Mouse (Mus musculus) MN1 (cell line): ENCODE data around the gene Nanog.
A peak's percentile ranks its signal among the peaks of the same experiment; 100 is the strongest.
"Not testable (repeated sequence)": the region's sequence is repeated elsewhere in the genome, so short reads cannot be mapped to it uniquely, and the experiment has no call there.

ENCODE experiments used
- DNase-seq: peaks from one replicate; pipeline ENCODE4 v3.0.0-alpha.2; 2016; ENCODE audit warnings: low spot score

The Nanog gene

DNA sequence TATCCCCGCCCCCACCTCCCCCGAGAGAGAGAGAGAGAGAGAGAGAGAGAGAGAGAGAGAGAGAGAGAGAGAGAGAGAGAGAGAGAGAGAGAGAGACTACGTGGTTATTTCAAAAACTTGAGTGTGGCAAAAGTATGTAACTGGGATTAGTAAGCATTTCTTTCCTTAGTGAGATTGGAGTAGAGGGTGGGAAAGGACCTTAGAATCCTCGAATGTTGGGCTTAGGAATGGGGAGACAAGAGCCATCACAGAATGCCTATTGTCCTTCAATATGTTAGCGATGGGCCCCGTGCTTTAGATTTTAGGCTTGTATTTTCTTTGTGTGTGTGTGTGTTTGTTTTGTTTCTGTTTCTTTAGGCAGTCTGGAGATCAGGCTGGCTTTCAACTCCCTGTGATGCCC, 4.0 kb upstream of the Nanog start:
- no peak for DNase-seq

DNA sequence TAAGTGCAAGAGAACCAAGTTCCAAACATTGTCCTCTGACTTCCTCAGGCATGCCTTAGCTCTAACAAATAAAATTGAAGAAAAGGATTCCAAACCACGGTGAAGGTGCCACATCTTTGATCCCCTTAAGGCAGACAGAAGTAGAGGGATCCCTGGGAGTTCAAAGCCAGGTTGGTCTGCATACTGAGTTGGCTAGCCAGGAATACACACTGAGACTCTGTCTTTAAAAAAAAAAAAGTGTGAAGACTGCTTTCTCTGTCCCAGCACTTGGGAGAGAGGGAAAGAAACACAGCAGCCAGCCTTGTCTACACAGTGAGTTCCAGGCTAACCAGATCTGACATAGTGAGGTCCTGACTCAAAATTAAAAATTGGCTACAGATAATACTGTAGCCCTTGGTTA, 3.6 kb upstream of the Nanog start:
- no peak for DNase-seq

DNA sequence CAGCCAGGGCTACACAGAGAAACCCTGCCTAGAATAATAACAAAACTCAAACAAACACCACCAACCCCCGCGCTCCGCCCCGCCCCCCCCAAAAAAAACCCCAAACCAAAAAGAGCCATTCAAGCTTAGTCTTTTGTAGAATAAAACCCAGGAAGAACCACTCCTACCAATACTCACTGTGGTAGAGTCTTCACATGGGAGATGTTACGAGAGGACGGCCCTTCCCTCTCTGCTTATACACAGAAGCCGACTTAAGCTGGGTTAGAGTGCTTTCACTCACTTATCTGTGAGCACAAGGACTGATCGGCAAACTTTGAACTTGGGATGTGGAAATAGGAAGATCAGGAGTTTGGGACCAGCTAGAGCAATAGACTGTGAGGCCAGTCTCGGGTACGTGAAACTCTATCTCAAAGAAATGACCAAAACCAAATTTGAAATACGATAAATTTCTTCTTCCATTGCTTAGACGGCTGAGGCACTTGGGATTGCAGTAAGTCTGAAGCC, 900 bp upstream of the Nanog start:
- no peak for DNase-seq

DNA sequence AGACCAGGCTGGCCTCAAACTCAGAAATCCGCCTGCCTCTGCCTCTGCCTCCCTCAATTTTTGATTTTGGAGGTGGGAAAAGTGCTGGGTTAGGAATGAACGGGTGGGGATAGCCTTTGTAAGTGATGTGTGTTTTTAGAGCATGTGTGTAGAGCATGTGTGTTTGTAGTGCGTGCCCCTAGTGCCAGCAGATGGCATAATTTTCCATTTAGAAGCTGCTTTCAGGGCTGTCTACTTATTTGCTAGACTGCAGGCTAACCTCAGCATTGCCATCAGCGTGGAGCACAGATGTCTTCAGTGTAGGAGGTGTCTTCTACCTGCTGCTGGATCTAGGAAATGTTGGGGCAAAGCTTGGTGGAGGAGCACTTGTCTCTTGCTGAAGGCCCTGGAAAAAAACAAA, 1.5 kb downstream of the Nanog start:
- DNase-seq = no peak

DNA sequence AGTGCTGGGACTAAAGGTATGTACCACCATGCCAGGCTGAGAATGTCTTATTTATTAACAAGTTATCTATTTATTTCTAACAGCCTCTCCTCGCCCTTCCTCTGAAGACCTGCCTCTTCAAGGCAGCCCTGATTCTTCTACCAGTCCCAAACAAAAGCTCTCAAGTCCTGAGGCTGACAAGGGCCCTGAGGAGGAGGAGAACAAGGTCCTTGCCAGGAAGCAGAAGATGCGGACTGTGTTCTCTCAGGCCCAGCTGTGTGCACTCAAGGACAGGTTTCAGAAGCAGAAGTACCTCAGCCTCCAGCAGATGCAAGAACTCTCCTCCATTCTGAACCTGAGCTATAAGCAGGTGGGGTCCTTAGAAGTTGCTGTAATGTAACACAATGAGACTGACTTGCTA, 4.2 kb downstream of the Nanog start:
- DNase-seq = no peak

DNA sequence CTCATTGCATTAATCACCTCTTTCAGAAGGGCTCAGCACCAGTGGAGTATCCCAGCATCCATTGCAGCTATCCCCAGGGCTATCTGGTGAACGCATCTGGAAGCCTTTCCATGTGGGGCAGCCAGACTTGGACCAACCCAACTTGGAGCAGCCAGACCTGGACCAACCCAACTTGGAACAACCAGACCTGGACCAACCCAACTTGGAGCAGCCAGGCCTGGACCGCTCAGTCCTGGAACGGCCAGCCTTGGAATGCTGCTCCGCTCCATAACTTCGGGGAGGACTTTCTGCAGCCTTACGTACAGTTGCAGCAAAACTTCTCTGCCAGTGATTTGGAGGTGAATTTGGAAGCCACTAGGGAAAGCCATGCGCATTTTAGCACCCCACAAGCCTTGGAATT, 5.8 kb downstream of the Nanog start:
- DNase-seq = not testable (repeated sequence)

DNA sequence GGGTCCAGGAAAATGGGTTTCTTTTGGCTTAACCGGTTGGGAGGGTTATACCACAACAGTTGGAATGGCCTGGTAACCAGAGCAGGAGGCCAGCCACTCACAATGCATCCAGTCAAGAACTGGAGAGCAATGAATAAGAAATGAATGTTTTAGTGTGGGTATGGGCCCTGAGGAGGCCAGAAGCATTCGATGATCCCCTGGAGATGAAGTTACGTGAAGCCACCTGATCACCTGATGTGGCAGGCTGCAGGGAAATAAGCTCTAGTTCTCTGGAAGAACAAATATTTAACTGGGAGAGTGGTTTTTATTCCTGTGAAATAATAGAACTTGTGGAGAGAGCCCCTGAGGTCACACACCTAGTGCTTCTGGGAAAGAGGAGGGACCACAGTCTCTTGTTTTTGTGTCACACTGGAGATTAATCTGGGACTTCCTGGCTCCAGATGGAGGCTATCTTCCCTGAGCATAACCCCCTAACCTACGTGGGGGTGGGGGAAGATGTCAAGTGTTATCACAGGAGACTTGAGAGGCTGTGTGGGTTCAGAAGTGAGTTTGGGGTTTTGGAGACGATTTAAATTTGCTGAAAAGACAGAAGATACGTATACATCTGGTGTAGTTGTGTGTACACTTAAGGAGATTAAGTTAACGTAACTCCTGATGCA, 7.5 kb downstream of the Nanog start:
- DNase-seq = no peak

DNA sequence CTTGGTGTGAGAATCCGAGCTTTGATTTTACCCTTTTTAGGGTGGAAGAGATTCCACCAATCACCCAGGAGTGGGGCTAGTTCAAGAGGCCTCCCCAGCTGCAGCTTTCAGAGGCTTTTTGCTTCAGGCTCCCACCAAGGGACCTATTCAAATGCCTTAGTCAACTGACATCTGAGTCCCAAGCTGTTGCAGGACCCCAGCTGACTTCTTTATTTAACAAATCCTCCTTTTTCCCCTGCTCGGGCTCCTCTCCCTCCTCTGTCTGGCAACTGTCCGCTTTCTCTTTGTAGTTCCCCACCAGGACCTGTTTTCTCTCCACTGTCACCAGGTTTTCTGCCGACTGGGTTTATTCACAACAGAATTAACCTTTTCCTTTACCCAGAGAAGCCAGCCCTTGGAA, 8.6 kb downstream of the Nanog start:
- DNase-seq = no peak

DNA sequence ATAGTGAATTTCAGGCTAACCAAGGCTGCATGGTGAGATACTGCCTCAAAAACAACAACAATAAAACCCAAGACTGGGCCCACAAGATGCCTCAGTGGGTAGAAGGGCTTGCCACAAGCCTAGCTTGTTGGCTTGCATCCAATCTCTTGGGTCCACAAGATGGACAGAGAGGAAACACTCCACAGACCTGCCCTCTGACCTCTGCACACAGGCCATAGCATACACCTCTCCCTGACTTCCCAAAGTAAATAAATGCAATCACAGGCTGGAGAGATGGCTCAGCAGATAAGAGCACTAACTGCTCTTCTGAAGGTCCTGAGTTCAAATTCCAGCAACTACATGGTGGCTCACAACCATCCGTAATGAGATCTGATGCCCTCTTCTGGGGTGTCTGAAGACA, 10.9 kb downstream of the Nanog start:
- not testable (repeated sequence) for DNase-seq

DNA sequence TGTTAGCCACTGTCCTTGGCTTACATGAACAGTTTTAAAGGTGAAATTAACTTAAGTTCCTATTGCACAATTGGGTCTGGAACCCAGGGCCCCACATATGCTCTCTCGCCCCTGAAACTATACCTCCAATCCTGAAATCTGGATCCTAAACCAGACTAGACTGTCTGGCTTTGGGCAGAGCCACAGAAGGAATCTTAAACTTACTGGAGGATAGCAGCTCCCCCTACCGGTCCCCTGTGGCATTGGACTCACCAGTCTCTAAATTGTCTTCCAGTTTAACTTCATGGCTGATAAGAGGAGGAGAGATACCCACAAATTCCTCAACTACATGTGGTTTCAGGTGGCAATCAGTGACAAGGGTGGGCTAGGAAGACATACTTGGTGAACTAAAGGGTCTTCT, 12.7 kb downstream of the Nanog start:
- DNase-seq = peak; percentile 60

DNA sequence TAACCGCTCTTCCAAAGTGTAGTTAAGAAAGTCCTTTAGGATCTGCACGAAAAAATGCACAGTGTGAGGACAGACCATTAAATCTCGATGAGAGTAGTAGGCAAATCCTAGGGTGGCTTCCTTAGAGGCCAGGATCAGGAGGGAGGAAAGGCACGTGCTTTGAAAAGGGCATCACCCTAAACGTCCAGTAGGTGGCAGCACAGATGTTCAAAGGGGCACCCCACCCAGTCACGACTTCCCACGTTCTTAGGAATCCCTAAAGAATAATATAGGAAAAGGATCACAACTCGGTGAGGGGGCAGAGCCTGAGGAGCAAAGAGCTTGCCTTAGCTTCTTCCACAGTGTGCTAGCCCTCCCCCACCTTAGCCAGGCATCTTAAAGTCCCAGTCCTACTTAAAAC, 32.7 kb downstream of the Nanog start:
- peak; percentile 85 for DNase-seq

DNA sequence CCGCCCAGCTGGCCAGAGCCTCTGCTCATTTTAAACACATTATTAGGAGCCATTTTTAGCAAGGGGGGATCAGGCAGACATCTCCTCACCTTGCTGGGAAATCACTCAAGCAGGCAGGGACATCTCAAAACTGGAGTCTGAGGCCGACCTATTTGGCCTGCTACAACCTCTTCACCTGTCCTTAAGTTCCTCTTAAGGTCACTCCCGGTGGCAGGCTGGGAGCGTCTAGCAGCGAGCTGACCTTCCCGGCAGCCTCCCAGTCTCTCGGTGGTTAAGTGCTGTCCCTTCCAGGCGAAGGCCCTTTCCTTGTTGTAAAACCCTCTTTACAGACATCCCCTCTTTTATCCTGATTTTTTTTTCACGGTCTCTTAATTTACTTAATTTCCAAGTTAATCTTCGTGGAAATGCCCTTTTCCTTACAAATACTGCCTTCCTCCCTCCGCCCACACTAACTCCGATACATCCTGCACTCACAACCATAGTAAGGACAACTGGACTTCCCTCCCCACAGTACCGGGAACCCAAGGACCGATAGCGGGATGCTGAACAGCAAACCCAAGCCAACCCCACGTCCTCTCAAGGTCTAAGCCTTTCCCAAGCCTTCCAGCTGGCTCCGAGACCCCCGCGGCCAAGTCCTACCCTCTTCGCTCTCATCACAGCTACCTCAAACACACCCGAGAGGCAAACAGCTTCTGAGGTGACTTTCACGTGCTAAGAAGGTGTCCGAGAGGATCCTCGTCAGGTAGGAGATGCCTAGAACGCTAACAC, 34.4 kb downstream of the Nanog start:
- no peak for DNase-seq

DNA sequence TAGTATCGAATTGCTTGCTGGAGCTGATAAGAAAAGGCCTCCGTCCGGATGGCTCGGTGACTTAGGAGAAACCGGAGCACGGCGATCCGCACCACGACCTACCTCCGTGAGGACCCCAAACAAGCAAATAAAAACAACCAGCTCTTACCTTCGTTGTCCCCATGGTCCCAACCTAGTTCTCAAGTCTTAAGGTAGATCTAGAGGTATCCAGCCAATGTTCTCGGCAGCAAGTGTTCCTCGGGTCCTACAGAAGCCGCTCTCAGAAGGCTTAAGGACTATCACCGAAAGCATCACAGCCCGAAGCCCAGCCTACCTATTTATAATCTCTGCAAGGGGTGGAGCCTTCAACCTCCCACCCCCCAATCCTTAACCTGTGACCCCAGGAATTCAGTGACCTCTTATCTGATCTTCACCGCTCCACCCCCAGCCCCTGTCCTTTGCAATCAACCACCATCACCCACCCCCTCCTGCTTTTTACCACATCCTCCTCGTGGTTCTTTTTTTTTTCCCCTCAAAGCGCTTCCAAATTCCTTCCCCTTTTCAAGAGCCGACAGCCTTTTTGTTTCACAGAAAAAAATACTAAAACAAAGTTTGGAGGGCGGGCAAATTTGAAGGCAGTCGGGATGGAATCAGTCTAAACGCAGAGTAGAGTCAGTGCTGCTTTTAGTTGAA, 35.1 kb downstream of the Nanog start:
- peak; percentile 74 for DNase-seq

DNA sequence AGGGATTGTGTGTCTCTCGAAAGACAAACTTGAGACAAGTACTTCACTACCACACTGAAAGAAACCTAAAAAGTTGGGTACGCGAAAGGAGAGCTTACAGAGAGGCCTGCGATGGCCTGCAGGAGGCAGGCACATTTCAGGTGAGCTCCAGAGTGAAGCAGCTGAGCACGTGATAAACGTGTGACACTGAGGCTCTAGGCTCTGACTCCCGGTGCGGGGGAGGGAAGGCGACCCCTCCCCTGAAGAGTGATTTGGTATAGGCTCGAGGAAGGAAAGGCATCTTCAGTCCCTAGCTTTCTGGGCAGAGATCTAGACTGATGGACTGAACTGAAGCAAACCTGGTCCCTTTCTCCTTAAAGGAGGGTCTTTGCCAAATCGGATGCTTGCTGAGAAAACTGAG, 36.1 kb downstream of the Nanog start:
- DNase-seq = no peak

DNA sequence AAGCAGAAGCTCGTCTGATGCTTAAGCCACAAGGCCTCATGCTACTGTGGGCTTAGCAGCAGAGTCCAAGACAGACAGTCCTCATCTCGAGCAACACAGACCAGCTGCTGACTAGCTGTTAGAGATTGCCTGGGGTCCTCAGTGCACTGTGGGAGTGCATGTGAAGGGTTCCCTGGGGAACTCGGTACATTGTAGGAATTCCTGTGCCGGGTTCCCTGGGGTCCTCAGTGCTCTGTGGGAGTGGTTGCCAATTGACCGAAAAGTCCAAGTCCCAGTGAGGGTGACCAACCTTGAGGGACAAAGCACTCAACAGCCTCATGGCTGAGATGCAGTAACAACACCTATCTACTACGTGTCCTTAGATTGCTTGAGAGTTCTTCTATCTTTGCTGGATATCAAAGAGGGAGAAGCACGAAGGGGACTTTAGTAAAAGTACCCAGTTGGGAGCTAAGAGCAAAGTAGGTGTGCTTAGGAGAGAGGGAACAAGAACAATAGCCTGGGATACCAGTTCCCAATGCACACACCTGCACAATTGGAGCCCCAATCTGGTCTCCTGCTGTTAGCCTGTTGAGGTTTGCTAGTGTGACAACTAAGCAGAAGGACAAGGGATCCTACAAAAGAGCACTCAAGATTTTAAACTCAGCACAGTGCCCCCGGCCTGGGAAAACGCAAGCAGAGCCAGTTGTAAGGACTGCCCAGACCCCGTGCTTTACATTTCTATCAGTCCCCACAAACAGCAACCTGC, 37.4 kb downstream of the Nanog start:
- DNase-seq = no peak

DNA sequence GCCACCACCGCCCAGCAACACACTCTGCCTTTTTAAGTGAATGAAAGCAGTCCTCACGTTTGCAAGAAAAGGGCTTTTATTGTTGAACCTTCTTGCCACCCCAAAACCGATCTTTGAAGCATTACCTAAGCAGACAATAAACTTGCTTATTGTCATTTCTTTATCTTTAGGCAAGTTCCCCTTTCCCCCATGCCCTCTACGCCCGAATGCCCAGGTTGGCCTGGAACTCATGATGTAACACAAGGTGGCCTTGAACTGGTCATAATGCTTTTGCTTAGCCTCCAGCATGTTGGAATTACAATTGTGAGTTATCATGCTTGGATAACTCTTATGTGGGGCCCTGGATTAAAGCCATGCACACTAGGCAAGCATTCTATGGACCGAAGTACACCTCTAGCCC, 43.3 kb downstream of the Nanog start:
- DNase-seq = no peak

DNA sequence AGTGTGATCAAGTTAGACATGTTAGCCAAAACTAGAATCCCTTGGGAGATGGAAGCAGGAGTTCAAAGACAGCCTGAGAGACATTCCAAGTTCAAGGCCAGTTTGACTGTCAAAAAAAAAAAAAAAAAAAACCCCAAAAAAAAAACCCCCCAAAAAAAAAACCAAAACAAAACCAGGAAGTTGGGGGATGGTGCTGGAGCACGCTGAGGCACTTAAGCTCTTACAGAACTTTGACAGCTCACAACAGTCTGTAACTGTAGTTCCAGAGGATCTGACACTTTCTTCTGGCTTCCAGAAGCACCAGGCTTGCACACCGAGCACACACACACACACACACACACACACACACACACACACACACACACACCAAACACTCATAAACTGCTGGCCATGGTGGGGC, 48.6 kb downstream of the Nanog start:
- DNase-seq = no peak

DNA sequence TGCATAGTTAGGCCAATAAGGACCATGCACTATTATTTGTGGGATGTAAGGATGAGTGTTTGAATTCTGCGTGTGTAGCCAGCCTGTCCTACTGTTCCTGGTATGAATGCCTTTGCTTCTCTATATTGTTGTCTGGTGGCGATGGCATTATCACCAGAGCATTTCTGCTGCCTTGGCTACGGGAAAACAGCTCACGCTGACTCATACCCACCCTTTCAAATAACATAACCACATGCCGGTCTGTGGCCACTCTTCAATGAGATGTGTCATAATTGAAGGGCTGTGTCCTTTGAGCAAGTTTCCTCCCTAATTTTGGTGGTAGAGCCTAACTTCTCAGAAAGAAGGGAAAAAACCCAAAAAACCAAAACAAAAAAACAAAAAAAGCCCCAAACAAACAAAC, 51.4 kb downstream of the Nanog start:
- peak; percentile 73 for DNase-seq

DNA sequence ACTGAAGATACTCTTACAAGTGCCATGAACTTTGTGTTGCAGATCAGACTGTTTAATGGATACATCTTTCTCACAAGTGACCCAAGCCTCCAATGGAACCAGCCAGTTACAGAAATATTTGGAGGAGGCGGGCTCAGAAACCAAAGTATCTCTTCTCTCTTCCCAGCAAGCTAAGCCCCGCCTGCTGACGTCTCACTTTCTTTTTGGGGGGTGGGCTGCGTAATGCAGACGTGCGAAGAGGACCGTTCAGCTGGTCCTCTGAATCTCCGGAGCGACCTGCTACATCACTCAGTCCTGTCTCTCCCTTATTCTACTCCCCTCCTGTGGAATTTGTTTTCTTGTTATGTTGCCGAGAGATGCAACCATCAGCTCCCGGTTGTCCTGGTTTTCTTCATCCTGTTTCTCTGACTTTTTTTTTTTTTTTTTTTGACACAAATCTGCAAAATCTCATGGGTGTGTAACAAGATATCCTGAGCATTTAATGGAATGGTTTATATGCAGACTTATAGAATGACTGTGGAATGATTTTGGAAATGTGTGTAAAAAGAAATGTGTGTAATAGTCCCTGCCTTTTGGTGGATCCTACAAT, 53.8 kb downstream of the Nanog start:
- peak; percentile 88 for DNase-seq

DNA sequence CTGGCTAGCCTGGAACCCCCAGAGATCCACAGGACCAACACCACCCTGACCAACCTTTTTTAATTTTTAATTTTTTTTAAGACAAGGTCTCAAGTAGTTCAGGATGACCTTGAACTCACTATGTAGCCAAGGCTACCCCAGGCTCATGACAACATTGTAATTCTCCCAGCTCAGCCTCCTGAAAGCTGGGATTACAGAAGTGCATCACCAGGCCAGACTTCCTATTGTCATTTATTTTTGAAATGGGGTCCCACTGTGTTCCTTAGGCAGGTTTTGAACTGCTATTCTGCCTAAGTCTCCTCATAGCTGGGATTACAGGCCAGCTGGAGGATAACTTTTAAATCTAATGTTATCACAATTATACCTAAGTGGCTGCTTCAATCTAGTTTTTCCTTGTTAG, 54.6 kb downstream of the Nanog start:
- DNase-seq = no peak

DNA sequence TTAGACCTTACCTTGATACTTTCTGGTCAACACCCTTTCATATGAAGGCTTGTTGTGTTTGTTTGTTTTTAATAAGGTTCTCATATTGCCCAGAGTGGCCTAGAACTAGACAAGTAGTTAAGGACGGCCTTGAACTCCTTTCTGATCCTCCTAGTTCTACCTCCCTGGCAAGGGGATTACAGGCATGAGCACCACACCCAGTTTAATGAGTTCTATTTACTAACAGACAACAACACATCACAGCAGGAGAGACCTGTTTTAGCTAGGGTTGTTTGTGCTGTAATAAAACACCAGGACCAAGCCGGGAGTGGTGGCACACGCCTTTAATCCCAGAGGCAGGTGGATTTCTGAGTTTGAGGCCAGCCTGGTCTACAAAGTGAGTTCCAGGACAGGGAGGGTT, 55.2 kb downstream of the Nanog start:
- no peak for DNase-seq
